Mouse (Mus musculus) adrenal gland, adult 8-10 months (tissue): ENCODE data around the gene Nt5c. TPM values are rescaled to one million over a fixed set of nuclear protein-coding genes. Genes with fewer than 3 reads are reported as not detected.
"Not testable (repeated sequence)": the region's sequence is repeated elsewhere in the genome, so short reads cannot be mapped to it uniquely, and the experiment has no call there.

Experiments used
- DNase-seq: peaks from one replicate; pipeline ENCODE4 v3.0.0; 2022
- total RNA-seq, 4 experiments: library from RNA; stranded (reverse); gene quantifications; 2 replicates each; pipeline ENCODE4 v1.2.4; 2022

Nt5c gene
- 100 to 1,000 TPM; 119 to 222 (median 142) TPM for total RNA-seq

DNA sequence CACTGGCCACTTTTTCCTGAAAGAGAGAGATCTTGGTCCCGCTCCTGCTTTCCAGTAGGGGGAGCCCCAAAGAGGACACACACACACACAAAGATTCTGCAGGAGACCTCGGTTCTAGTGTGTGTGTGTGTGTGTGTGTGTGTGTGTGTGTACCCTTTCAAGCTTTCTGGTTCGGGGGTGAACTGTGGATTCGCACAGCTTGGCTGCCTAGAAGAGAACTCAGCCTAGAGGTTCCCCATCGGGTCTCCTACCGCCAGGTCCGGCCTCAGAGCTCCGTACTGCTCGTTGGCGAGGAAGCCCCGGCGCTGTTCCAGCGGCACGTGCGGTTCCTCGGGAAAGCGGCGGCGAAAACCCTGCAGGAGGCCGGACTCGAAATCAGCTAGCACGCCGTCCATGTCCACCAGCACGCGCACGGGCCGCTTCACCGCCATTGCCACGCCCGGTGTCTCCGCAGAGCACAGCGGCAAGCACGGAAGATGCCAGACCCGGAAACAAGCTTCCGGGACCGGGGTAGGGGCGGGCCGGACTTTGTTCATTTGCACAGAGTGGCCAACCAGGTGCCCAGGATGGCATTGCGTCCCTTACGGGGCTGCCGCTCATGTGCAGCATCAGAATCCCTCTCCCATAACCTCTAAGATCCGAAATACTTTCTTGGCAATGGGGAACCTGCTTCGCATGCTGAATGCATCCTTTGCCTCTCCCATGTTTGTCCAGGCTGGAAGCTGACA is at the start of gene Nt5c:
Gene Nt5c, minus strand, starts transcription at position 507 of the 728 bp plus-strand sequence.
- peak; percentile 83 for DNase-seq

DNA sequence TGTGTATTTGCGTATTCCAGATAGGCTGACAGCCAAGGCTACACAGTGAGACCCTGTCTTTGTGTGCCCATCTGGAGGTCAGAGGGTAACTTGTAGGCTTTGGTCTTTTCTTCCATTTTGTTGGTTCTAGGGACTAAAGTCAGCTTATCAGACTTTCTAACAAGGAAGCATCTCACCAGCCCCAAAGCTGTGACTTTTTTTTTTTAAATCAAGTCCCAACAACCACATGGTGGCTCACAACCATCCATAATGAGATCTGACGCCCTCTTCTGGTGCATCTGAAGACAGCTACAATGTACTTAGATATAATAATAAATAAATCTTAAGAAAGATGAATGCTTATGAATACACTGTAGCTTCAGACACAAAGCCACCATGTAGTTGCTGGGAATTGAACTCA is 46.4 kb upstream of the Nt5c start:
- DNase-seq, result no peak

DNA sequence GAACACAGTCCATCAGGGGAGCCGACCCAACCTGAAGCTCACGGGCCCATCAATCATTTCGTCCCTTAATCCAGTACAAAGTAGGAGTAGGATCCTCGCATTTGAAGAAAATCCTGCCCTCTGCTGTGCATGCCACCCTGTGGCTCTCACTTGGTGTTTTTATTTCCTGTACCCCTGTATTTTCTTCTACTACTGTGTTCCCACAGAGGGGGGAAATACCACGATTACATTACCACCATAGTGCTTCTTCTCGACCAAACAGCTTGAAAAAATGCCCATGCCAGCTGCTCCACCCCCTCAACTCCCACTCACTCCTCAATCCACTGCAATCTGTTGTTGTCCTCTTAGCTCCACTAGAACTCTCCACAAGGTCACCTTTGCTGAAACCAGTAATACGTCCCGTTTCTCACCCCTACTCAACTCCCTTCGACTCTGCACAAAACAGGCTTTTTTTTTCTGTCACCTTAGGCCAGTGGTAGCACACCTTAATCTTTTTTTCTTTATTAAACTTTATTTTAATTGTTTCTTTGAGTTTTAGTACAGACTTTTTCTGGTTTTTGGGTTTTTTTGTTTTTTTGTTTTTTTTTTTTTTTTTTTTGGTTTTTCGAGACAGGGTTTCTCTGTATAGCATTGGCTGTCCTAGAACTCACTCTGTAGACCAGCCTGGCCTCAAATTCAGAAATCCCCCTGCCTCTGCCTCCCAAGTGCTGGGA is 45.4 kb upstream of the Nt5c start:
- DNase-seq, result no peak

DNA sequence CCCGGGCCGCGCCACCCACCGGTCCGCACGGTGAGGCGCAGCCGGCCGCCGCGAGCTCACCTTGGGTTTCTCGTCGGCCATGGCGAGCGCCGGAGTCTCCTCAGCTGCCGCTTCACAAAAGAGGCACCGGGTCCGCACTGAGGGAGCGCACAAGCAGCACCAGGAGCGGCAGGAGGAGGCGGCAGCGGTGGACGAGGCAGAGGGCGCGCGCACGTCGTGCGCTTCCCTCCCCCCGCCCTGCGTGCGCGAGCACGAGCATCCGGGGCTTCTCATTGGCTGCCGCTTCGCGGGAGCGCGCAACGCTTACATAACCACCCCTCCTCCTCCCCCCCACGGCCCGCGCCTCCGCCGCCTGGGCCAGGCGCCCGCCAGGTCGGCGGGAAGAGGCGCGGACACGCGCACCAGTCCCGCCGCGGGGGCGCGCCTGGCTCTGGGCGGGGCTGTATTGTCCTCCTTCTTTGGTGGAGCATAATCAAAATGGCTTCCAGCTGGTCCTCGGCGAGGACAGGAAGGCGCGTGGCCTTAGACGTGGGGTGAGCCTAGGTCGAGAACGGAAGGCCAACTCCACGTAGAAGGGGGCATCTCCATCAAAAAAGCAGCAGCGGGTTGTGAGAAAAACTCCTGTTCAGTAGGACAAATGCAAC is 44.5 kb upstream of the Nt5c start, which contains the start of gene Sumo2:
Gene Sumo2, minus strand, starts transcription at position 239 of the 644 bp plus-strand sequence.
- DNase-seq, result peak; percentile 97

DNA sequence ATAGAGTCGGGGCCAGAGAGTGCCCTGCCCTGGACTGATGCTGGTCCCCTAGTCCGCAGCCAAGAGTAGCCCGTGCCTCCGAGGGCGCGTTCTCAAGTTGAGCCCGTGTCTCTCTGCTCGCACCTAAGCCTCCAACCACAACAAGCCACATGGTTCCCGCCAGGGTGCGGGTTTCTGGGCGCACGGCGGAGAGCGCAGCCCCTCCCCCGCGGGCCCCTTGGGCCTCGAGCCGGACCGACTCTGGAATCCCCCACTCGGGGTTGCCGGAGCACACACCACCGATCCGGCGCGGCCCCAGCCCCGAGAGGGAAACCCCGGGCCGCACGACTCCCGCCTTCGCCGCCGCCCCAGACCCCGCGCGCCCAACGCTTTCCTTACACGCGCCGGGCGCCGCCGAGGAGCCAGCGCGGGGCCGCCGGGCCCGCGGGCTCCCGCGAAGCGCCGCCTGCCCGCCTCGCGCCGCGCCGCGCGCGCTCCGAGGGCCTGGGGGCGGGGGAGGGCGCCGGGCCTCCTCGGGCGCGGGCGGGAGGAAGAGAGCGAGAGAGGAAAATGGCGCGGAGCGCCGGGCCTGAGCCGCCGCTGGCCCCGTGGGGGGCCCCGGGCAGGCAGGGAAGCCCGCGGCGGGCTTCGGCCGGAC is 43.9 kb upstream of the Nt5c start:
- peak; percentile 41 for DNase-seq

DNA sequence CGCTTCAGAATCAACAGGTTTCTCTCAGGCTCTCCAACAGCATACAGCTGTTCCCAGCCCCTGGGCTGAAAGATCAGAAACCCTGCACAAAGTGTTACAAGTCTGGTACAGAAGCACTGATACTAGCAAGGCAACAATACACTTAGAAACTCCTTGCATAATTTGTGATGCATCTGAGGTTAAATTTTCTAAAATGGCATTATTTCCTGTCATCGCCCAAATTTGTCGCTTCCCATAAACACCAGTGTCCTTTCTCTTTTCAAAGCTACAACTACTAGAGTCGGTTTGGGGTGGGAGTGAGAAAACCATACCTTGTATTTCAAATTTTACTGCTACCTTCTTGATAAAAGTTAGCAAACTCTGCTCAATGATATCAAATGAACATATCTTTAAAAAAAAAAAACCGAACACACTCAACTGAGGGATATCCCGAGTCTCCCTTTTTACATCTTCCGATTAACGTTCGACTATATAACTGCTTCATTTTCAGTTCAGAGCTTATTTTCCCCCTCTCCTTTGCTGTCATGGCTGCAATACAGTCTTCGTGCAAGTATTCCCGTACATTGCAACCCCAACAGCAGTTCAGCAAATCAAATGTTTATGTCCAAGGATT is 43.2 kb upstream of the Nt5c start:
- DNase-seq, result no peak

DNA sequence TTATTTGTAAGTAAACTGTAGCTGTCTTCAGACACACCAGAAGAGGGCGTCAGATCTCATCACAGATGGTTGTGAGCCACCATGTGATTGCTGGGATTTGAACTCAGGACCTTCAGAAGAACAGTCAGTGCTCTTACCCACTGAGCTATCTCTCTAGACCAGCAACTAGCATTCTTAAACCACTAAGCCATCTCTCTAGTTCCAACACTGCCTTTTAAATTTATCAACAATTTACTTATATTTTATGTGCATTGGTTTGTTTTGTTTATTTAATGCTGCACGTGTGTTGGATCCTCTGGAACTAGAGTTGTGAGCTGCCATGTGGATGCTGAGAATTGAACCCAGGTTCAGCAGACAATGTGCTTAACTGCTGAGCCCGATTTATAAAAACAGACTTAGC is 34.8 kb upstream of the Nt5c start:
- DNase-seq, result not testable (repeated sequence)

DNA sequence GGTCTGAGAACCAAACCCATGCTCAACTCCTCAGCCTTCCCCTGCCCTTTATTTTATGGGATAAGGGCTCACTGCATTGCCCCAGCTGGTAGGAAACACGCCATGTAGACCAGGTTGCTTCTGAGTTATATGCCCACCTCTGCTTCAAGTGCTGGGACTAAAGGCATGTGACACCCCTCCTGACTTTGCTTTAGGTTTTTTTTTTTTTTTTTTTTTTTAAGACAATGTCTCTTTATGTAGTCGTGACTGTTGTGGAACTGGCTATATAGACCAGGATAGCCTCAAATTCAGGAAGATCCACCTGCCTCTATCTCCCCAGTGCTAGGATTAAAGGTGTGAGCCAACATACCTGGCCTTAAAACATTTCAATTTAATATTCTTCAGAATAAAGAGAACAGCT is 31.0 kb upstream of the Nt5c start:
- DNase-seq, result no peak

DNA sequence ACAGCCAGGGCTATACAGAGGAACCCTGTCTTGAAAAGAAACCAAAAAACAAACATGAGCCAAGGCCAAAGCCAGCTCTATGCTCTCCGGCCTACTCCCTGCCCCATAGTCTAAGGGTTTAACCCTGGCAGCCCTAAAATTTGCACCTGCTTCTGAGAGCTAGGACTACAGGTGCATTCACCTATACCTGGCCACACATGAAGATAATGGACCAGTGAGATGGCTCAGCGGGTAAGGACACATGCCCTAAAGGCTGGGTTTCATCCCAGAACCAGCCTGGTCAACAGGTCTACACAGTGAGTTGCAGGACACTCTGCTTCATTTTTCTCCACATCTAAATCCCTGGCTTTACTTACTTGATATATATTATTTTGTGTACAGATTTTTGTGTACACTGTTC is 30.6 kb upstream of the Nt5c start:
- DNase-seq, result no peak

DNA sequence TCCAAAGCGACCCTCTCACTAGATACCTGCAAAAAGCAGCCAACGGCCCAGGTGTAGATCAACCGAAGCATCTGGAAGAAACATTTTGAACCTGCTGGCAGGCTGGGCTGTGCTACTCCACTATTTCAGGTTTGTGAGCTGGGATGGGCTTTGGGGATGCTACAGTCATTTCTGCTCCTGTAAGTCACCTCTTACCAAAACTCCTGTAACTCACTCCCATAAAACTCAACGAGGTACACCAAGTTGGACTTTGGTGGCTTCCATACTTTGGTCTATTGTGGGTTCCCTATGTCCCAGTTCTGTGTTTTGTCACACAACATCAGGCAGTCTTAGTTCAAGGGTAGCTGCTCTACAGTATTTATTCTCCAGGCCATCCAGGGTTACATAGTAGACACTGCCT is 29.4 kb upstream of the Nt5c start:
- DNase-seq, result no peak

DNA sequence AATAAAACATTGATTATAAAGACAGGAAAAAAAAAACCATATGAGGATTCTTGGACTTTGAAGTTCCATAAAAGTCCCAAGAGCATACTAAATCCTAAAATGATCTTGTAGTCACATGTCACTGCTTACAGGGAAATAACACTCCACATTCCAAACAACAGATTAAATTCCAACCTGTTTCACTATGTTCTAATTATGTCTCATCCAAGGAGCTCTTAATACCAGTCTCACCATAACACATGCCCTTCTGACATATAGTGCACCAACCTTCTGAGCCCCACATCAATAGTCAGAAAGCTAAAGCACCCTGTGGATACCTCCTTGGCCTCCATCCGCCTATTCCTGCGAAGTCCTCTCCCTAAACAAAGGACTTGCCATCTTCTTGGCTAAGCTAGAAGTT is 28.6 kb upstream of the Nt5c start:
- no peak for DNase-seq

DNA sequence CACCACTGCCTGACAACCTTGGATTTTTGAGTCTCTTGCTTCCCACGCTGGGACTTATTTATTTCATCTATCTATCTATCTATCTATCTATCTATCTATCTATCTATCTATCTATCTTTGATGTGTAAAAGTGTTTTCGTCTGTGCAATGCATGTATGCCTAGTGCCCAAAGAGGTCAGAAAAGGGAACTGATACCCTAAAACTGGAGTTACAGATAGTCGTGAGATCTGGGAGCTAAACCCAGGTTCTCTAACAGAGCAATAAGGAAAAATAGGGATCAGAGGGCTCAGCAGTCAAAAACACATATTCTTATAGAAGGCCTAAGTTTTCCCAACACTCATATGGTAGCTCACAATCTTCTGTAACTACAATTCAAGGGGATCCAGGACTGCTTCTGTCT is 27.9 kb upstream of the Nt5c start:
- DNase-seq, result no peak

DNA sequence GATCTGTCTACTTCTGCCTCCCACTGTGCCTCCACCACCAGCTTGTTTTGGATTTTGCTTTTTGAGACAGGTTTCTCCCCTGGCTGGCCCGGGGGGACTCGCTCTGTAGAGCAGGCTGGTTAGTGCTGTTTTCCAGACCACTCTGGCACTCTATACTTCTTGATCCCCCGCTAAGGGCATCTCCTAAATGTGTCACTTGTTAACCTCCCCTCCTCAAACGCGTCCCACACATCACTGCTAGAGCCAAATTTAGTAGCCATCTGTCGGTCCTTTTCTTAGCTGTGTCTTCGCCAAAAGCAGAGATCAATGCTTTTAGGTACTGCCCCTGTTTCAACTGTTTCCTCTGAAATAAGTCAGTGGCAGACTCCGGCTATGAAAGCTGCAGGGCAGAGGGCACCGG is 27.0 kb upstream of the Nt5c start:
- DNase-seq, result no peak

DNA sequence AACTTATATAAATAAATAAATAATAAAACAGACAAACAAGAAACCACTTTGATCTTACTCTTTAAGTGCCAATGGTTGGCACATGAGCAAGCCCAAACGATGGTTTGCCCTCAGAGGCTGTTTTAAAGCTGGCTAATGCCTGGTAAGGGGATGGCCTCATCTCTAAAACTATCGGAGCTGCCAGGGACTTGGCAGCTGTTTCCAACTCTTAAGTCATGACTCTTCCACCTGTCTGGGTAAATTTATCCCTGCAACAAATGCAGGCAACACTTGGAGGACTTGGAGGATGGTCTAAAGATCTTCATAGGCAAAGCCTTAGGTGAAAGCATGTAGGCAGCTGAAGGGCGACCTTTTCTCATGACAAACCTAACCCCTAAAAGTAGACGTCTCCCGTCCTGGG is 25.3 kb upstream of the Nt5c start:
- DNase-seq, result no peak

DNA sequence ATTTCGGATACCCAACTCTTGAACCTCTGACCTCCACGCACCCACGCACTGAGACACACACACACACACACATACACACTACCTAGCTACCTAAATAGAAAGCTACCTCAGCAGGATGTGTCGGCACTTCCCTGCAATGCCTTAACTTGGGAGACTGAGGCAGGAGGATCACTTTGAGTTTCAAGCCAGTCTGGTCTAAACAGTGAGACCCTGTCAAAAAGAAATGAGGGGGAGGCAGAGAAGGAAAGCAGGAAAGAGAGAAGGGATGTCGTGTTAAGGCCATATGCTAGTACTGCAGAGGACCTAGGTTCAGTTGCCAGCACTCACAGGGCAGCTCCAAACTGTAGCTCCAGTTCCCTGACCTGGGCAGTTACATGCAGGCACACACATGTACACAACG is 23.4 kb upstream of the Nt5c start:
- no peak for DNase-seq

DNA sequence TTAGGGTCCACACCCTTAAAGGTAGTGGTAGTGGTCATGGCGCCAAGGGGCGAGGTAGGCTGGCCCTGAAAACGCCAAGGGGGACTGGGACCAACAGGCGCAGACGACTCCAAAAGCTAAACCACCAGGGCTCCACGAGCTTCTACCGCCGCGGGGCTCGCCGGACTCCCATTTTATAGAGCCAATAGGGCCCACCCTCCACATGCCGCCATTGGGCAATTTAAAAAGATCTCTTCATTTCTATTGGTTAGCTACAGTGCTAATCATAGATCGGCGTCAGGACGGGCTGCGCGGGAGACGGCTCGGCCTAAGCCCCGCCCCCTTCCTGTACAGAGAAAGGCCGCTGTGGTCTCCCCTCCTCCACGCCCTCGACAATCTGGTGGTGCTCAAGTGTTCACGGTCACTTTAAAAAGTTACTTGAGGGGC is 22.6 kb upstream of the Nt5c start, which contains the start of gene Jpt1:
Gene Jpt1, minus strand, starts transcription at position 150 of the 426 bp plus-strand sequence.
- DNase-seq, result peak; percentile 95

DNA sequence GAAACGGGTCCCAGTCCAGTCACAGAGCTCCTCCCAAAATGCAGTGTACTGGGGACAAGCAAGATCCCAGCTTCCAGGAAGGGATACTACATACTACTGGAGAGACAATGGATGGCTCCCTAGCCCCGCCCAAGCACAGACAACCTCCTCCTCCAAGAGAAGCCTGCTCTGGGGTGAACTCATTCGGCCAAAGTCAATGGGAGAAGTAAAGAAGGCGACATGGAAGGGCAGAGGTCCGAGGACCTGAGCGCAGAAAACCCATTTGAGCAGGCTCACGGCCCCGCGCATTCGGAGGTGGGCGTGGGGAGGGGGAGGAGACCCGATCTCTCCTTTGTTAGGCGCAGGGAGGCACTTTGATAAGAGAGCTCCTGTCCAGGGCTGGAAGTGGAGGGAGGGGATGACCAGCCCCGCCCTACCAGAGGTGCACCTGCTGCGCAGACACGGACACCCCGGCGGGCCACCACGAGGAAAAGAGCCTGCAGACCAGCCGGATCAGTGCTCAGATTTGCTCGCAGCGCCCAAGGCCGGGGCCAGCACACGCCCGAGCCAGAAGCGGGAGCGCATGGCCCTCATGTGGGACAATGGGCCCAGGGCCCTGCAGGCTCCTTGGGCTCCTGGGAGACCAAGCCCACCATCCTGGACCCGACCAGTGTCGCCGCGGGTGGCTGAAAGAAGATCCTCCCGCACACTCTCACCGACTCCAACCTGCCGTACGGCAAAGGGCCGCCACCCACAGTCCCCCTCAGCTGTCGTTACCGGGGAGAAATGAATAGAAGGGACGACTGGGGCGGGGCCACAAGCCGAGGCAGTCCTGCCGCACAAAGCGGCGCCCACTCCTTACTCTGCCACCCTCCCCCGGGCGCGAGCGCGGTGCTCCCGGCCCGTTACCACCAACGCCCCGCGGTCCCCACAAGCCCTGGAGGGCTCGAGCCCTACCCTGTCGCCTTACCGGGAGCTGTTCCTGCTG is 21.9 kb upstream of the Nt5c start:
- DNase-seq, result no peak

DNA sequence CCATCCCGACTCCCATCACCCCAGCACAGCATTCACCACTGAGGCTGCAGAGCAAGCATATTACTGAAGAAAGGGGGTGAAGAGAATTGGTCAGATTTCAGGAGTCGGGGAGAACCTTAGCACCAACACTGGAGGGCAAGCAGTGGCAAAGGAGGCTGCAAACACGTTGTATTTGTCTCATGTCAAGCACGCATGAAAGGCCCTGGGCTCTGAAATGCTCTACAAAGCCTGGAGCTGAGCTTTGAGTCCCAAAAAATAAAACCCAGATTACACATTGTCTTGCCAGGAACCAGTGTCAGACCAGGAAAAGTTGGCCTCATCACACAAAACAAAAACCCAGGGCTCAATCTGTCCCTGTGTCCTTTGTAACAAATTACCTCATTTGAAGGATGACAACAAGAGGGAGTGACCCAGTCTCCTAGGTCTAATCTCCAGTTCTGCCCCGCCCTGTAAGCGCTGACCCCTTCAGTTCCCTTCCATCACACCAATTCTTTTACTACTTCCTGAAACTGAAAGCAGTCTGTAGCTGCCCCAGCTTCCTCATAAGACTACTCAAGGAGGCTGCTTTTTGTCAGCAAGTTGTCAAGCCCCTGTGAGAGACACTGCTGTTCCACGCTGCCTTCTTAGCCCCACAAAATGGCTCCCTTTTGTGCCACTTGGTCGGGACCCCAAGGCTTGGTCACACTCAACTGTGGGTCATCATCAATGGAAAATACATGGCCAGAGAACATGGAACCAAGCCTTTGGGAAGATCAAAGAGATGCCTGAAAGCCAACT is 20.9 kb upstream of the Nt5c start:
- DNase-seq, result no peak

DNA sequence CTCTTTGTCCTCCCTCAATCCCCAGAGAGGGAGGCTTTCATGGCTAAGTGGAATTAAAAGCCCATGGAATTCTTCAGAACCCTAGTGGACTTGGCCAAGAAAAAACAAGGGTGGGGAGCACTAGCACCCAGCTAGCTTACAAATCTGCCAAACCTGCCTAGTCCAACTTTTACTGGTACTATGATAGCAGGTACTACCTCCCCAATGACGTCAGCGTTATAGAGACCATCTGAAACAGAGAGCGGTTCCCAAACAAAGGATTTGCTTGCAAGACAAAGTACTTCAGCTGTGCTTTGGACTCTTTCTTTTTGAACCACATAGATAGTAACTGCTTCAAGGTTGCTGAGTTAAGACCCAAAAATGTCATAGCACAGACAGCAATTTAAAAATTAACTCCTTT is 20.3 kb upstream of the Nt5c start:
- no peak for DNase-seq

DNA sequence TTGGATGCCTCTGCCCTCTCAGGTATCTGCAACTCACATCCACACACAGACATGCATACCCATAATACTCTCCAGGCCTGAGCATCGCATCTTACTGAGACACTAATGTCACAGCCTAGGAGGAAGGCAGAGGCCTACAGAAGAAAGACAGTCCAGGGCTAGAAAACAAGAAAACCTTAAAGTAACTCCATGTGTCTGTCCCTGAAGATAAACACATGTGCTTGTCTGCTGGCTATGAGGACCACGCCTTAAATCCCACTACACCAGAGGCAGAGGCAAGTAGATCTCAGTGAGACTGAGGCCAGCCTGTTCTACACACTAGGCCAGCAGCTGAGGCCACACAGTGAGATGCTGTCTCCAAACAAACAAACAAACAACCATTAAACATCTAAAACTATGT is 19.5 kb upstream of the Nt5c start:
- no peak for DNase-seq

DNA sequence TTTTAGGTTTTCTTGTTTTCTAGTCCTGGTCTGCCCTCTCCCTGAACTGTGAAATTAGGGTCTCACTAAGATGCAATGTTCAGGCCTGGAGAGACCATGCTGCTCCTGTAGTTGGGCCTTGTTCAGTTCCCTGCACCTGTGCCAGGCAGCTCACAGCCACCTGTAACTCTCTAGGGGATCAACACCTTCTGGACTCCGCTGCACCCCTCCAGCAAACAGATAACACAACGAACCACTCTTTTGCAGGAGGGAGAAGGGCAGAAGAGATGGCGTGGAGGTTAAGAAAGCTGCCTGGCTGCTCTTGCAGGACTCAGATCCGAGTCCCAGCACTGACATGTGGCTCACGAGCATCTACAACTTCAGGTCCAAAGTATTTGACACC is 18.8 kb upstream of the Nt5c start:
- DNase-seq, result no peak
